Mouse (Mus musculus): Measurements from ENCODE around the gene Sp6. TPM values are rescaled to one million over a fixed set of nuclear protein-coding genes. Genes with fewer than 3 reads are reported as not detected.

Sp6 gene
- polyA plus RNA-seq, 1 experiment from 2014 or later, result not detected

DNA sequence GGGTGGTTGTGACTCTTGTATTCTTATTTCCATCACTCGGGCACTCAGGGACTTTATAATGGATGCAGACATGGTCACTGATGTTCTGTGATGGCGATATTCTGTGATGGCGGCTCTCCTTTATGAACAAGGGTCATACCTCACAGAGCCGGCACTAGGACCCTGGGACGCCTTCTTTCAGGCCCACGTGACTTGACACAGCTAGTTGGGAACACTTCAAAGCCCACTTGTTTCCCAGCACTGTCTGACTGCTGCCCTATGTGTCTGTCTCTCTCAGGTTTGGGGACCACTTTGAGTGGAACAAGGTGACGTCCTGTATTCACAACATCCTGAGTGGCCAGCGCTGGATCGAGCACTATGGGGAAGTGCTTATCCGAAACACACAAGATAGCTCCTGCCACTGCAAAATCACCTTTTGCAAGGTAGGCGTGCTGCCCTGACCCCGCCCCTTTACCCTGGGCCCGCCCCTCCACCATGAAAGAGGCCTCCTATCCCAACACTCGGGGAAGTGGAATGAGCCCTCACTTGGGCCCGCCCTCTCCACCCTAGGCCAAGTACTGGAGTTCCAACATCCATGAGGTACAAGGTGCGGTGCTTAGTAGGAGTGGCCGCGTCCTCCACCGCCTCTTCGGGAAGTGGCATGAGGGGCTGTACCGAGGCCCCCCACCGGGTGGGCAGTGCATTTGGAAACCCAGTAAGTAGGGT, 53.6 kb downstream of the Sp6 start:
- H3K9me3 ChIP-seq (ENCODE audit: control insufficient read depth, low read length), result no peaks in the 10 kb centered on the region
- H3K4me2 ChIP-seq (ENCODE audit: low read length), result no peak overlapping the region
- H3K27me3 ChIP-seq (ENCODE audit: control insufficient read depth, insufficient read depth, low read length), result no peaks in the 10 kb centered on the region
- no peak for ATAC-seq (ENCODE audit: insufficient number of reproducible peaks, insufficient read depth, low FRiP score, low read depth)
- peaks cover 19% of the 10 kb centered on the region for H3K36me3 ChIP-seq (ENCODE audit: control insufficient read depth, insufficient read depth, low read length)
- no peak overlapping the region for H3K27ac ChIP-seq (replicated peaks in 1 of 2; ENCODE audit: control insufficient read depth in 1 of 2, insufficient read depth in 1 of 2, low read depth in 2 of 2, low read length in 2 of 2)
- no peak overlapping the region for H3K4me3 ChIP-seq (ENCODE audit: control insufficient read depth in 1 of 2, insufficient read depth in 1 of 2, low read depth in 1 of 2, low read length in 2 of 2)
- H3K9ac ChIP-seq (ENCODE audit: low read length), result no peak overlapping the region
- peaks cover 7 to 17% of the 10 kb centered on the region in 2 experiments; a peak in 3 of 4 replicates for H3K4me1 ChIP-seq (ENCODE audit: control insufficient read depth in 2 of 2, insufficient read depth in 2 of 2, low read length in 2 of 2)
- WGBS, result 51% methylated on average over 22 of the region's 22 CpGs

GRCm38 (mm10) chr11:97069333-97069732, 56.1 kb downstream of the Sp6 start:
- H3K27me3 ChIP-seq (ENCODE audit: control insufficient read depth, insufficient read depth, low read length), result no peaks in the 10 kb centered on the region
- no peak overlapping the region for H3K27ac ChIP-seq (replicated peaks in 1 of 2; ENCODE audit: control insufficient read depth in 1 of 2, insufficient read depth in 1 of 2, low read depth in 2 of 2, low read length in 2 of 2)
- no peak overlapping the region for H3K9ac ChIP-seq (ENCODE audit: low read length)
- no peaks in the 10 kb centered on the region for H3K9me3 ChIP-seq (ENCODE audit: control insufficient read depth, low read length)
- no peak overlapping the region for H3K4me2 ChIP-seq (ENCODE audit: low read length)
- H3K4me3 ChIP-seq (ENCODE audit: control insufficient read depth in 1 of 2, insufficient read depth in 1 of 2, low read depth in 1 of 2, low read length in 2 of 2), result no peak overlapping the region
- ATAC-seq (ENCODE audit: insufficient number of reproducible peaks, insufficient read depth, low FRiP score, low read depth), result no peak
- peaks cover 7 to 30% of the 10 kb centered on the region in 2 experiments for H3K4me1 ChIP-seq (ENCODE audit: control insufficient read depth in 2 of 2, insufficient read depth in 2 of 2, low read length in 2 of 2)
- WGBS, result 73% methylated on average over 1 of the region's 1 CpGs
- peaks cover 15% of the 10 kb centered on the region for H3K36me3 ChIP-seq (ENCODE audit: control insufficient read depth, insufficient read depth, low read length)

- H3K9me3 ChIP-seq (ENCODE audit: control insufficient read depth, low read length), result no peaks in the 10 kb centered on the region
- no peak overlapping the region for H3K4me2 ChIP-seq (ENCODE audit: low read length)
- ATAC-seq (ENCODE audit: insufficient number of reproducible peaks, insufficient read depth, low FRiP score, low read depth), result no peak
- 0 out of 4 replicates have a peak overlapping the region, but pooled peaks of 1 of the 2 experiments have one; percentile 77 for H3K27ac ChIP-seq (replicated peaks in 1 of 2; ENCODE audit: control insufficient read depth in 1 of 2, insufficient read depth in 1 of 2, low read depth in 2 of 2, low read length in 2 of 2)
- peaks cover 15% of the 10 kb centered on the region for H3K36me3 ChIP-seq (ENCODE audit: control insufficient read depth, insufficient read depth, low read length)
- H3K4me1 ChIP-seq (ENCODE audit: control insufficient read depth in 2 of 2, insufficient read depth in 2 of 2, low read length in 2 of 2), result peaks cover 7 to 30% of the 10 kb centered on the region in 2 experiments
- 71% methylated on average over 2 of the region's 2 CpGs for WGBS
- H3K4me3 ChIP-seq (ENCODE audit: control insufficient read depth in 1 of 2, insufficient read depth in 1 of 2, low read depth in 1 of 2, low read length in 2 of 2), result no peak overlapping the region
- H3K9ac ChIP-seq (ENCODE audit: low read length), result no peak overlapping the region
- H3K27me3 ChIP-seq (ENCODE audit: control insufficient read depth, insufficient read depth, low read length), result no peaks in the 10 kb centered on the region
These were observed 56.6 kb downstream of the Sp6 start for GRCm38 (mm10) chr11:97069770-97070169.

- H3K27me3 ChIP-seq (ENCODE audit: control insufficient read depth, insufficient read depth, low read length), result no peaks in the 10 kb centered on the region
- ATAC-seq (ENCODE audit: insufficient number of reproducible peaks, insufficient read depth, low FRiP score, low read depth), result peak; percentile 60
- WGBS, result 32% methylated on average over 1 of the region's 1 CpGs
- H3K4me3 ChIP-seq (ENCODE audit: control insufficient read depth in 1 of 2, insufficient read depth in 1 of 2, low read depth in 1 of 2, low read length in 2 of 2), result no peak overlapping the region
- H3K4me2 ChIP-seq (ENCODE audit: low read length), result no peak overlapping the region
- H3K4me1 ChIP-seq (ENCODE audit: control insufficient read depth in 2 of 2, insufficient read depth in 2 of 2, low read length in 2 of 2), result peaks cover 7 to 25% of the 10 kb centered on the region in 2 experiments
- H3K27ac ChIP-seq (replicated peaks in 1 of 2; ENCODE audit: control insufficient read depth in 1 of 2, insufficient read depth in 1 of 2, low read depth in 2 of 2, low read length in 2 of 2), result peak overlapping the region; percentile 40 to 77
- H3K9ac ChIP-seq (ENCODE audit: low read length), result peak overlapping the region; percentile 54; the same call in 1 of the 2 replicates
- H3K36me3 ChIP-seq (ENCODE audit: control insufficient read depth, insufficient read depth, low read length), result peaks cover 15% of the 10 kb centered on the region
- H3K9me3 ChIP-seq (ENCODE audit: control insufficient read depth, low read length), result no peaks in the 10 kb centered on the region
These were observed 57.9 kb downstream of the Sp6 start for GRCm38 (mm10) chr11:97071129-97071528.

- ATAC-seq (ENCODE audit: insufficient number of reproducible peaks, insufficient read depth, low FRiP score, low read depth), result no peak
These were observed 59.3 kb downstream of the Sp6 start for GRCm38 (mm10) chr11:97072533-97072932.

GRCm38 (mm10) chr11:97074235-97074634, 61.0 kb downstream of the Sp6 start:
- WGBS, result 55% methylated on average over 8 of the region's 8 CpGs
- Histone ChIP-seq H3K4me3 (ENCODE audit: control insufficient read depth in 1 of 2, insufficient read depth in 1 of 2, low read depth in 1 of 2, low read length in 2 of 2) (no peak overlapping the region), H3K27ac (replicated peaks in 1 of 2; ENCODE audit: control insufficient read depth in 1 of 2, insufficient read depth in 1 of 2, low read depth in 2 of 2, low read length in 2 of 2) (no peak overlapping the region), H3K9ac (ENCODE audit: low read length) (no peak overlapping the region), H3K27me3 (ENCODE audit: control insufficient read depth, insufficient read depth, low read length) (no peaks in the 10 kb centered on the region), H3K4me1 (ENCODE audit: control insufficient read depth in 2 of 2, insufficient read depth in 2 of 2, low read length in 2 of 2) (peaks cover 7 to 25% of the 10 kb centered on the region in 2 experiments), H3K9me3 (ENCODE audit: control insufficient read depth, low read length) (no peaks in the 10 kb centered on the region), H3K36me3 (ENCODE audit: control insufficient read depth, insufficient read depth, low read length) (no peaks in the 10 kb centered on the region), H3K4me2 (ENCODE audit: low read length) (no peak overlapping the region)
- no peak for ATAC-seq (ENCODE audit: insufficient number of reproducible peaks, insufficient read depth, low FRiP score, low read depth)

More at GRCm38 (mm10) chr11:97072533-97072932, 59.3 kb downstream of the Sp6 start:
- no peak overlapping the region for H3K9ac ChIP-seq (ENCODE audit: low read length)
- no peak overlapping the region for H3K4me2 ChIP-seq (ENCODE audit: low read length)
- no peak overlapping the region for H3K4me3 ChIP-seq (ENCODE audit: control insufficient read depth in 1 of 2, insufficient read depth in 1 of 2, low read depth in 1 of 2, low read length in 2 of 2)
- H3K4me1 ChIP-seq (ENCODE audit: control insufficient read depth in 2 of 2, insufficient read depth in 2 of 2, low read length in 2 of 2), result peaks cover 7 to 25% of the 10 kb centered on the region in 2 experiments
- no peaks in the 10 kb centered on the region for H3K27me3 ChIP-seq (ENCODE audit: control insufficient read depth, insufficient read depth, low read length)
- no peak overlapping the region for H3K27ac ChIP-seq (replicated peaks in 1 of 2; ENCODE audit: control insufficient read depth in 1 of 2, insufficient read depth in 1 of 2, low read depth in 2 of 2, low read length in 2 of 2)
- H3K36me3 ChIP-seq (ENCODE audit: control insufficient read depth, insufficient read depth, low read length), result peaks cover 9% of the 10 kb centered on the region
- 29% methylated on average over 3 of the region's 3 CpGs for WGBS
- H3K9me3 ChIP-seq (ENCODE audit: control insufficient read depth, low read length), result no peaks in the 10 kb centered on the region

Measured in heart, embryonic 14.5 days (tissue).